Mouse (Mus musculus): ENCODE measurements around the gene Serpinh1. TPM values are rescaled to one million over a fixed set of nuclear protein-coding genes. Genes with fewer than 3 reads are reported as not detected.

Gene Serpinh1
- polyA plus RNA-seq, 1 experiment from 2014 or later = 127 TPM

- H3K4me1 ChIP-seq (replicated peaks) = no peaks in the 10 kb centered on the region
- H3K4me3 ChIP-seq (replicated peaks) = no peak overlapping the region
- peaks cover 7% of the 10 kb centered on the region for H3K27me3 ChIP-seq
- ATAC-seq (ENCODE audit: low read depth) (no peak), DNase-seq (no peak)
- no peak overlapping the region for H3K4me2 ChIP-seq
- H3K9ac ChIP-seq = no peak overlapping the region
- no peaks in the 10 kb centered on the region for H3K36me3 ChIP-seq
- H3K27ac ChIP-seq = no peak overlapping the region
- 52% methylated on average over 6 of the region's 6 CpGs for WGBS (ENCODE audit: insufficient replicate concordance)
- no peaks in the 10 kb centered on the region for H3K9me3 ChIP-seq (replicated peaks)
Measured at GRCm38 (mm10) chr7:99366716-99367115, 13.7 kb upstream of the Serpinh1 start.

DNA sequence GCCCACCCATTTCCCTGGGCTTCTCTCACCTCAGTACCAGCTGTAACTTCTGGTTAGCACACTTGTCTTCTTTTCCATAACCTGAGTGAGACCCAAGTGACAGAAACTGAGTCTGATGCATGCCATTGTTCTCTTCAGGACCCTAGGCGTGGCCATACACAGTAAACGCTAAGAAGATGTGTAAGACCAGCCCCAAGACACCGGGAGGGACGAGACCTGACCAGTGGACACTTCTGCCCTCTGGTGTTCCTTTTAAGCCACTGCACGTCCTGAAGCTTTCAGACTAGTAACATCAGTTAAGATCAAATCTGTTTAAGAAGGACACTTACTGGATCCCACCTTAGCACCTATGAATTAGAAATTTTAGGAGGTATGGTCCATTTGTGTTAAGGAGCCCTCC, 12.0 kb upstream of the Serpinh1 start:
- Histone ChIP-seq H3K9ac (no peak overlapping the region), H3K36me3 (no peaks in the 10 kb centered on the region), H3K27me3 (no peaks in the 10 kb centered on the region; the same call in 1 of the 2 replicates), H3K9me3 (replicated peaks) (no peaks in the 10 kb centered on the region), H3K4me2 (no peak overlapping the region), H3K4me1 (replicated peaks) (no peaks in the 10 kb centered on the region), H3K4me3 (replicated peaks) (no peak overlapping the region), H3K27ac (no peak overlapping the region)
- DNase-seq (no peak), ATAC-seq (ENCODE audit: low read depth) (no peak)
- WGBS (ENCODE audit: insufficient replicate concordance) = 2% methylated on average over 5 of the region's 5 CpGs

DNA sequence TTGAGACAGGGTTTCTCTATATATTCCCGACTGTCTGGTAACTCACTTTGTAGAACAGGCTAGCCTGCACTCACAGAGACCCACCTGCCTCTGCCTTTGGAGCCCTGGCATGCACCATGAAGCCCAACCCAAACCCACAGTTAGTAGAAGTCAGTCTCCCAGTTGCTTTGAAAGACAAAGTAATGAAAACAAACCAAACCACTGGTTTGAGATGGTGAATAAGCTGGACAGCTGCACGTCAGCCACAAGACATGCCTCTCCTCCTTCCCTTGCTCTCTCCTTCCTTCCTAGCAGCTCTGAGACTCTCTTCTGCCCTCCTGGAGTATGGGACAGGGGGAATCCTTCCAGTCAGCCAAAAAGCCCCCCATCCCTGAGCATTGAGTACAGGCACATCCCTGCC, 9.1 kb upstream of the Serpinh1 start:
- no peaks in the 10 kb centered on the region for H3K9me3 ChIP-seq (replicated peaks)
- 57% methylated on average over 2 of the region's 2 CpGs for WGBS (ENCODE audit: insufficient replicate concordance)
- ATAC-seq (ENCODE audit: low read depth) = no peak
- no peak overlapping the region for H3K4me2 ChIP-seq
- no peak overlapping the region for H3K4me3 ChIP-seq (replicated peaks)
- no peak for DNase-seq
- H3K27ac ChIP-seq = no peak overlapping the region
- no peak overlapping the region for H3K9ac ChIP-seq
- H3K27me3 ChIP-seq = no peaks in the 10 kb centered on the region; the same call in 1 of the 2 replicates
- H3K4me1 ChIP-seq (replicated peaks) = peaks cover 4% of the 10 kb centered on the region; the same call in 1 of the 2 replicates
- no peaks in the 10 kb centered on the region for H3K36me3 ChIP-seq

GRCm38 (mm10) chr7:99360803-99361414, 7.9 kb upstream of the Serpinh1 start:
- Histone ChIP-seq H3K9me3 (replicated peaks) (no peaks in the 10 kb centered on the region), H3K27me3 (no peaks in the 10 kb centered on the region; the same call in 1 of the 2 replicates), H3K4me2 (no peak overlapping the region), H3K27ac (no peak overlapping the region; the same call in none of the 2 replicates), H3K36me3 (no peaks in the 10 kb centered on the region), H3K9ac (no peak overlapping the region), H3K4me1 (replicated peaks) (peaks cover 10% of the 10 kb centered on the region; the same call in 1 of the 2 replicates), H3K4me3 (replicated peaks) (no peak overlapping the region)
- no peak for DNase-seq
- WGBS (ENCODE audit: insufficient replicate concordance) = 40% methylated on average over 8 of the region's 8 CpGs
- no peak for ATAC-seq (ENCODE audit: low read depth)

GRCm38 (mm10) chr7:99360021-99360802, 7.2 kb upstream of the Serpinh1 start:
- 0 out of 2 replicates have a peak overlapping the region, but pooled peaks have one; percentile 1 for H3K9ac ChIP-seq
- WGBS (ENCODE audit: insufficient replicate concordance) = 12% methylated on average over 10 of the region's 10 CpGs
- DNase-seq = no peak
- peaks cover 11% of the 10 kb centered on the region; the same call in 1 of the 2 replicates for H3K4me1 ChIP-seq (replicated peaks)
- H3K27ac ChIP-seq = no peak overlapping the region; the same call in 1 of the 2 replicates
- peaks cover 1% of the 10 kb centered on the region; the same call in 1 of the 2 replicates for H3K27me3 ChIP-seq
- H3K4me2 ChIP-seq = no peak overlapping the region
- H3K36me3 ChIP-seq = no peaks in the 10 kb centered on the region
- H3K4me3 ChIP-seq (replicated peaks) = no peak overlapping the region
- H3K9me3 ChIP-seq (replicated peaks) = no peaks in the 10 kb centered on the region
- ATAC-seq (ENCODE audit: low read depth) = peak; percentile 70

DNA sequence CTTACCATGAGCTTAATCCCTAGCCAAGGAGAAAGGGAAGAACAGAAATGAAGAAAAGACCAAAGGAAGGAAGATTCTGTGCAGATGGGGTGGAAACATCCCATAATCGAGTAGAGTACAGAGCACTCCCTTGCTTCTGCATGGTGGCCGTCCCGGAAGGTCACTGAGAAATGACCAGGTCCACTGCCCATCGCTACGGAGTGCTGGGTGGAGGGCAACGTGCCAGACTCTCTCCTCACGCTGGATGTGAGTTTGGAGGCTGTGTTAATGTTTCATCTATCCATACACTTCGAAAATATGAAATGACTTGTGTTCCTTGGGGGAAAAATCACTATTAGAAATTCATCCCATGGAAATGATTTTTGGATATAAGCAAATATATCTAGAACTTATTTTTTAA, 5.3 kb upstream of the Serpinh1 start:
- no peaks in the 10 kb centered on the region for H3K36me3 ChIP-seq
- H3K4me1 ChIP-seq (replicated peaks) = peaks cover 13% of the 10 kb centered on the region
- no peak overlapping the region for H3K9ac ChIP-seq
- DNase-seq (no peak), ATAC-seq (ENCODE audit: low read depth) (no peak)
- H3K4me2 ChIP-seq = no peak overlapping the region
- H3K27ac ChIP-seq = no peak overlapping the region
- no peaks in the 10 kb centered on the region for H3K9me3 ChIP-seq (replicated peaks)
- peaks cover 13% of the 10 kb centered on the region for H3K27me3 ChIP-seq
- H3K4me3 ChIP-seq (replicated peaks) = no peak overlapping the region
- 69% methylated on average over 8 of the region's 8 CpGs for WGBS (ENCODE audit: insufficient replicate concordance)

DNA sequence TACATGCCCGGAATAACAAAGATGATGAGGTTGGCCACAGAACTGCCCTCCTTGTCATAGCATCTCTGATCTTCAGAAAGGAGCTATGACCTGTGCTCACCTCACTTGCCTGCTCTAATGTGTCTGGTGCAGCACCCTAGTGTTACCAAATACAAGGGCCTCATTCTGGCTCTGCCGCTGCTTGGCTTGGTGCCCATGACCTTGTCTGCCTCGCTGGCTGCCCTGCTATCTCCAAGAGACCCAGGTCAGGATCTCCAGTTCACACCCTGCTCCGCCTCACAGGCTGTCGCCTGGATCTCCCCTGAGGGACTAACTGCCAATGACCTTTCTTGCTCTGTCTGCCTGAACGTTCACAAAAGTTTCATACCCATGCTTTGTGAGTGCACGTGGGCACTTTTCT, 4.2 kb upstream of the Serpinh1 start:
- ATAC-seq (ENCODE audit: low read depth) (no peak), DNase-seq (no peak)
- Histone ChIP-seq H3K4me2 (no peak overlapping the region), H3K4me1 (replicated peaks) (peaks cover 16% of the 10 kb centered on the region), H3K9me3 (replicated peaks) (no peaks in the 10 kb centered on the region), H3K9ac (no peak overlapping the region), H3K4me3 (replicated peaks) (no peak overlapping the region), H3K27ac (no peak overlapping the region), H3K36me3 (no peaks in the 10 kb centered on the region), H3K27me3 (peaks cover 25% of the 10 kb centered on the region)
- 55% methylated on average over 7 of the region's 7 CpGs for WGBS (ENCODE audit: insufficient replicate concordance)

GRCm38 (mm10) chr7:99356244-99356930, 3.3 kb upstream of the Serpinh1 start:
- Histone ChIP-seq H3K9me3 (replicated peaks) (no peaks in the 10 kb centered on the region), H3K4me3 (replicated peaks) (no peak overlapping the region), H3K4me1 (replicated peaks) (peaks cover 18% of the 10 kb centered on the region), H3K27ac (peak overlapping the region; percentile 68), H3K27me3 (peaks cover 32% of the 10 kb centered on the region), H3K9ac (no peak overlapping the region), H3K36me3 (no peaks in the 10 kb centered on the region), H3K4me2 (no peak overlapping the region)
- DNase-seq (no peak), ATAC-seq (ENCODE audit: low read depth) (no peak)
- WGBS (ENCODE audit: insufficient replicate concordance) = 36% methylated on average over 9 of the region's 9 CpGs

DNA sequence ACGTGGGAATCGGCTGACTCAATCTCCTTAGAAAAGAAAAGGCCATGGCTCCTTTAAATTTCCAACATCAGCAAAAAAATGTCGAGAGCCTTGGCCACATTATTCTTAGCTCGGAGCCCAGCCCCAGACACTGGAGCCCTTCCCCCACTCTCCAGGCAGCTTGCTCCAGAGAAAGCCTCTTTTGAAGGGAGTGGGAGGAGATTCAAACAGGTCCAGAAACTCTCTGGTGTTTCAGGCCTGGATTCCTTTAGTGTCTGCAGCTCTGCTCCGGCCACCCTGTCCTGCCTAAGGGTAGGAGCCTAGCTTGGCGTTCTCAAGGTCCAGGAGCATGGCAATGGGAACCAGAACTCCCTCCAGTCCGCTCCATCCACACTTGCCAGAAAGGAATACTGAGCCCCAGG, 2.7 kb upstream of the Serpinh1 start:
- ATAC-seq (ENCODE audit: low read depth) (no peak), DNase-seq (no peak)
- Histone ChIP-seq H3K4me1 (replicated peaks) (peaks cover 18% of the 10 kb centered on the region), H3K4me3 (replicated peaks) (no peak overlapping the region), H3K9me3 (replicated peaks) (no peaks in the 10 kb centered on the region), H3K27ac (peak overlapping the region; percentile 68), H3K27me3 (peaks cover 34% of the 10 kb centered on the region), H3K4me2 (no peak overlapping the region), H3K9ac (no peak overlapping the region), H3K36me3 (no peaks in the 10 kb centered on the region)
- 32% methylated on average over 7 of the region's 7 CpGs for WGBS (ENCODE audit: insufficient replicate concordance)

DNA sequence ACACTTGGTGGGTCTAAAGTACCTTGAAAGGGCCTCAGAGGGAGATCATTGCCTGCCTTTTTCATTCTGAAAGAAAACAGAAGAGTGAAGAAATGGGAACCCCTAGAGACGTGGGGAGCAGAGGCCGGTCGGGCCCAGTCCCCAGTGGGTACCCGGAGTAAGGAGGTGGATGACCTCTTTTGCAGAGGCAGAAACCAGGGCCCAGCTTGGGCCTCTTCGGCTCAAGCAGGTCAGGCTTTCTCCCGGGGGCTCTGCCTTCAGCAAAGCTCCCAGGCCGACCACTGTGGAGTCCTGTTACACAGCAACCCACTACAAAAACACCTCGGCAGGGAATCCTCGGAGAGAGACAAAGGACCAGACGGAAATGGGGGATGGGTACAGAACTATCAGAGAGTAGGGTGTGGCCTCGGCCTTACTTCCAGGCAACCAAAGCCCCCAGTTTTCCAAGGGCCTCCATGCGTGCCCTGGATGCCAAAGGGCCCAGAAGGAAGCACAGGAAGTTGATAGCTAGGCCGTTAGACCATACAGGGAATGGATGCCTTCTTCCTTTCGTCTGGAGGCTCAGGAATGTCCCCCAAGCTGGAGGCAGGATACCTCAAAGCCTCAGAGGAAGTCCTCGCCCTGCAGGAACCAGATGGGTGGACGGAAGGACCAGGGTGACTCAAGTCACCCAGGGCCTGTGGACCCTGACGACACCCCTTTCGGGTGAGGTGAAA, 1.1 kb downstream of the Serpinh1 start:
- H3K4me3 ChIP-seq (replicated peaks) = peak overlapping the region; percentile 53
- H3K27ac ChIP-seq = peak overlapping the region; percentile 63
- H3K4me2 ChIP-seq = peak overlapping the region; percentile 54
- no peaks in the 10 kb centered on the region for H3K9me3 ChIP-seq (replicated peaks)
- H3K27me3 ChIP-seq = peaks cover 34% of the 10 kb centered on the region
- no peak for DNase-seq
- H3K36me3 ChIP-seq = peaks cover 15% of the 10 kb centered on the region
- 17% methylated on average over 18 of the region's 18 CpGs for WGBS (ENCODE audit: insufficient replicate concordance)
- no peak for ATAC-seq (ENCODE audit: low read depth)
- H3K4me1 ChIP-seq (replicated peaks) = peaks cover 12% of the 10 kb centered on the region
- H3K9ac ChIP-seq = peak overlapping the region; percentile 68

Measured in liver, embryonic 13.5 days (tissue).